ENCODE assay signal across 8 mouse cellular contexts in the genomic region with DNA sequence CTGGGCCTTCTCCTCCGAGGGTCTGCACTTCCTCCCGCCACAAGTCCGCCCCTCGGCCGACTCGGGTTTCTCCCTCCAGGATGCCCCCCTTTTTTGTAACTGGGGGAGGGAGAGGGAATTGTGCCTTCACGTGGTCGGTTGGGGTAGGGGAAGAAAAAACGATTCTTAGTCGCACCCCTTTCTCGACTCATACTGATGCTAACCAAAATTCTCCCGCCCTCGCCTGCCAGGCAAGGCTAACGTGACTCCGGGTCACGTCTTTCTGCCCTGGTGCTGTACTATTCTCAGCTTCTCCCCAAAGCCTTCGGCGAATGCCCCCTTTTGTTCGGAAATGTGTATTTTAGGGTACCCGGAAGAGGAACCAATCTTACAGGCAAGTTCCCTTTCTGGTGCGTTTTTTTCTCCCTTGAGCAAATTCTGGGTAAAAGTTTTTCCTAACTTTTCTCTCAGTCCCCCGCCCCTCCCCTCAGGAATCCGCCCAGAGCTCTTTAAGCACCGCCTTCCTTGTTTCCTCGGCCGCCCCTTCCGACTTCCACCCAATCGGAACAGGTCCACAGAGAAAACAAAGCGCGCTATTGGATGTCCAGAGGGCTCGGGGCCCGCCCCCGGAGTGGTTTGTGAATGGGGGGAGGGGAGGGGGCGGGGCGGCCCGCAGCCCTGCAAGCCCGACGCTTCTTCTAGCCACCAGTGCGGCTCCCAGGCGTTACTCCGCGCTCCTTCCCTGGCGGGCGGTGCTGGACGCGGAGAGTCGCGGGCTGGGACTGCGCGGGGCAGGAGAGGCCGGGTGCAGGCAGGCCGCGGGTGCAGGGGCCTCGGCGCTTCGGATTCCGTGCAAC. TPM values are rescaled to one million over a fixed set of nuclear protein-coding genes. Genes with fewer than 3 reads are reported as not detected.
DNase-seq lines count a peak whose midpoint lies in the region; ATAC-seq lines count a peak whose summit lies in the region.

No protein-coding gene starts in this region.

- H3K4me3 ChIP-seq in hindbrain, embryonic 14.5 days (replicated peaks; ENCODE audit: low read length), result peak overlapping the region; percentile 59

- H3K36me3 ChIP-seq in hindbrain, embryonic 14.5 days (replicated peaks; ENCODE audit: control insufficient read depth, insufficient read depth), result no peaks in the 10 kb centered on the region

- WGBS in hindbrain, embryonic 14.5 days, result under 1% methylated on average over 57 of the region's 57 CpGs

- H3K9me3 ChIP-seq in hindbrain, embryonic 14.5 days (ENCODE audit: control insufficient read depth, low read length), result no peaks in the 10 kb centered on the region

- ATAC-seq in hindbrain, embryonic 14.5 days (ENCODE audit: low FRiP score), result peak; percentile 94

- peaks cover 24% of the 10 kb centered on the region for H3K4me1 ChIP-seq in hindbrain, embryonic 14.5 days (replicated peaks; ENCODE audit: control insufficient read depth, insufficient read depth, low read length)

- H3K4me2 ChIP-seq in hindbrain, embryonic 14.5 days (replicated peaks), result peak overlapping the region; percentile 99

- H3K9ac ChIP-seq in hindbrain, embryonic 14.5 days, result peak overlapping the region; percentile 70

- peak overlapping the region; percentile 68 for H3K27ac ChIP-seq in hindbrain, embryonic 14.5 days

- H3K27me3 ChIP-seq in hindbrain, embryonic 14.5 days (ENCODE audit: control insufficient read depth, insufficient read depth, low read length), result peaks cover 15% of the 10 kb centered on the region

- peak; percentile 99 for DNase-seq in NIH3T3 (ENCODE audit: low read depth)
- DNase-seq in cerebellum, postnatal 10 days, result peak; percentile 95 to 96
- peak; percentile 78 to 84 for DNase-seq in frontal cortex, postnatal 14 days (ENCODE audit: low spot score in 2 of 2)
- DNase-seq in hindbrain, embryonic 14.5 days (ENCODE audit: low spot score), result peak; percentile 89
- DNase-seq in layer of hippocampus, postnatal 36 days, result peak; percentile 81 to 85
- DNase-seq in lung, postnatal 36 days, result peak; percentile 98
- peak; percentile 98 for DNase-seq in retina, postnatal 1 day
- peak; percentile 87 to 95 for DNase-seq in urinary bladder, adult 18-20 months (ENCODE audit: low spot score in 2 of 2)

RNA-seq across cellular contexts. Expression of a gene that starts 0.6 kb away (rescaled TPM):
- polyA plus RNA-seq in hindbrain, embryonic 14.5 days (2014; fragmentation: Nextera tagmentation; extraction: Ambion mirVana), result 3.8 and 4.4 TPM in 2 replicates
- 1 to 10 TPM; 5.3 to 5.4 TPM for total RNA-seq in layer of hippocampus, postnatal 36 days (2021)

RNA-seq across cellular contexts. Expression of a gene that starts 34.4 kb away (rescaled TPM):
- 7.1 and 10.6 TPM in 2 replicates for polyA plus RNA-seq in hindbrain, embryonic 14.5 days (2014; fragmentation: Nextera tagmentation; extraction: Ambion mirVana)
- total RNA-seq in layer of hippocampus, postnatal 36 days (2021), result 10 to 100 TPM; 10.8 to 11.0 TPM

Comparison
In these comparisons a context has a peak if more than half of its experiments do, and no peak if none do; other contexts are left out.
1. Peak in every context shown above with its lines: DNase-seq, ATAC-seq, H3K4me3 ChIP-seq and H3K27ac ChIP-seq.